Mouse (Mus musculus) ES-Bruce4 (cell line): ENCODE data around the gene Plin4. TPM values are rescaled to one million over a fixed set of nuclear protein-coding genes. Genes with fewer than 3 reads are reported as not detected.

Experiments used
- H3K27ac ChIP-seq: 2 replicates; pipeline ENCODE4 v1.5.1; 2012; ENCODE audit warnings: low read length, inconsistent platforms; ENCODE audit not compliant: insufficient read depth
- H3K27me3 ChIP-seq: 2 replicates; pipeline ENCODE4 v1.6.1; 2012; ENCODE audit warnings: mild to moderate bottlenecking, low read length, inconsistent platforms; ENCODE audit not compliant: control insufficient read depth, poor library complexity, insufficient read depth, severe bottlenecking
- H3K36me3 ChIP-seq: 2 replicates; pipeline ENCODE4 v1.6.1; 2012; ENCODE audit warnings: inconsistent platforms, mild to moderate bottlenecking, low read length, moderate library complexity; ENCODE audit not compliant: control insufficient read depth, poor library complexity, insufficient read depth, severe bottlenecking
- H3K4me1 ChIP-seq: one replicate; pipeline ENCODE4 v1.8.1; 2011; ENCODE audit warnings: low read length; ENCODE audit not compliant: control insufficient read depth, insufficient read depth
- H3K4me3 ChIP-seq: 2 replicates; pipeline ENCODE4 v1.5.1; 2011; ENCODE audit warnings: low read depth, mild to moderate bottlenecking, low read length
- H3K9ac ChIP-seq: 2 replicates; pipeline ENCODE4 v1.6.1; 2012; ENCODE audit warnings: low read depth, mild to moderate bottlenecking, inconsistent platforms; ENCODE audit not compliant: poor library complexity, severe bottlenecking
- H3K9me3 ChIP-seq: replicated peaks from 2 replicates; pipeline ENCODE4 v1.6.1; 2012; ENCODE audit warnings: mild to moderate bottlenecking, low read length, inconsistent platforms; ENCODE audit not compliant: control insufficient read depth, poor library complexity, insufficient read depth, severe bottlenecking
- CTCF ChIP-seq: IDR thresholded peaks from one replicate; pipeline ENCODE4 v1.8.1; 2011; ENCODE audit warnings: low read depth, low read length
- EP300 ChIP-seq: IDR thresholded peaks from 2 replicates; pipeline ENCODE4 v1.6.1; 2011; ENCODE audit warnings: low read depth, low read length; ENCODE audit not compliant: insufficient read depth
- POLR2A ChIP-seq: IDR thresholded peaks from one replicate; pipeline ENCODE4 v1.8.1; 2011; ENCODE audit warnings: low read length; ENCODE audit not compliant: insufficient read depth
- polyA plus RNA-seq: library from polyadenylated mRNA; stranded (reverse); fragments of >200 nt; gene quantifications from 2 replicates; pipeline ENCODE4 v1.2.4, GENCODE M21; 2011; ENCODE audit warnings: low read depth; ENCODE audit not compliant: missing spikeins, insufficient read depth, insufficient read length

Plin4 gene
- polyA plus RNA-seq, 1 experiment = 0.21 TPM

DNA sequence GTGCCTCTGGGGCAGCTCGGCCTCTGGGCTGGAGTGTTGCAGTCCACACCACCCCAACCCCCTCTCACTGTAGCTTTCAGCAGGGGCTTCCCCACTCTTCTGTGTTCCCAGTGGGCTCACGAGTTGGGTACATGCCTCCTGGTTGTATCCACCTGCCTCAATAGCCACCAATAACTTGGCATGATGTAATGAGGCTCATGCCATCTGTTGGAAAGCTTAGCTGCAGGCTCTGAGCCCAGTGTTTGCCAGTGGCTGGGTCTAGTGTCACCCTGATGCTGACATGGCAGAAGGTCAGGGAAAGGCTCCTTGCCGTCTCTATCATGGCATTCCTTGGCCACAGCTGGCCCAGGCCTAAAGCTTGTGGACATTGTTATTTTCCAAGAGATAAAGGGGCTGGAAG lies 8.8 kb downstream of the Plin4 start:
- TF ChIP-seq CTCF (no peak), EP300 (no peak), POLR2A (no peak)
- H3K36me3 ChIP-seq = peaks cover 38% of the 10 kb centered on the region
- no peak overlapping the region for H3K9ac ChIP-seq
- H3K27me3 ChIP-seq = no peaks in the 10 kb centered on the region
- no peak overlapping the region for H3K27ac ChIP-seq
- H3K4me3 ChIP-seq = no peak overlapping the region
- H3K9me3 ChIP-seq = no peaks in the 10 kb centered on the region
- H3K4me1 ChIP-seq = no peaks in the 10 kb centered on the region

DNA sequence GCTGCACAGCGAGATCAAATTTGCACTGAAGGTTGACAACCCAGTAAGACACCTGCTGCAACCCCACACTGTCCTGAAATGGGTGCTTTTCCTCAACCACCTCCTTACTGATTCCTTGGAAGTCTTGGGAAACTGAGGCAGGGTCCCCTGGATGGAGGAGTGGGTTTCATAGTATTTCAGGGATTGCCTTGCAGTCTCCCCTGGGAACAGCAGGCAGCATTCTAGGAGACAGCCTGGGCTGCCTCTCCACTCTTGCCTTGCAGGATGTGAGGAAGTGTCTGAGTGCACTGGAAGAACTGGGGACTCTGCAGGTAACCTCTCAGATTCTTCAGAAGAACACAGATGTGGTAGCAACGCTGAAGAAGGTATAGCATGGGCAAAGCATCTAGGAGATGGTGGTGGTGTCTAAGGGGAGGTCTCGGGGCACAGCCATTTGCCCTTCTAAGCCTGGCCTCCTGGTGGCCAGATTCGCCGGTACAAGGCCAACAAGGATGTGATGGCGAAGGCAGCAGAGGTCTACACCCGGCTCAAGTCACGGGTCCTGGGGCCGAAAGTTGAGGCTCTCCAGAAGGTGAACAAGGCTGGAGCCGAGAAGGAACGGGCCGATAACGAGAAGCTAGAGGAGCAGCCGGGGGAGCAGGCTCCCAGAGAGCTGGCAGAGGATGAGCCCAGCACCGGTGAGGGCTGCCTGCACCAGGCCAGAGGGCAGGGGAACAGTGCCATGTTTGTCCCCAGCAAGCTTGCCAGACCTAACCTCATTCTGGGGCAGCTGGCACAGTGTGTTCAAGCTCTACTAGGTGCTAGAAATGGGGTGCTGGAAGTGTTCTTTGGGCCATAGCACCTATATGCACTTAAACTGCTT lies 10.7 kb downstream of the Plin4 start:
- H3K27me3 ChIP-seq = no peaks in the 10 kb centered on the region
- H3K4me1 ChIP-seq = no peaks in the 10 kb centered on the region
- H3K9me3 ChIP-seq = no peaks in the 10 kb centered on the region
- TF ChIP-seq EP300 (no peak), POLR2A (no peak), CTCF (no peak)
- no peak overlapping the region for H3K4me3 ChIP-seq
- no peak overlapping the region for H3K27ac ChIP-seq
- peaks cover 42% of the 10 kb centered on the region for H3K36me3 ChIP-seq
- H3K9ac ChIP-seq = no peak overlapping the region

DNA sequence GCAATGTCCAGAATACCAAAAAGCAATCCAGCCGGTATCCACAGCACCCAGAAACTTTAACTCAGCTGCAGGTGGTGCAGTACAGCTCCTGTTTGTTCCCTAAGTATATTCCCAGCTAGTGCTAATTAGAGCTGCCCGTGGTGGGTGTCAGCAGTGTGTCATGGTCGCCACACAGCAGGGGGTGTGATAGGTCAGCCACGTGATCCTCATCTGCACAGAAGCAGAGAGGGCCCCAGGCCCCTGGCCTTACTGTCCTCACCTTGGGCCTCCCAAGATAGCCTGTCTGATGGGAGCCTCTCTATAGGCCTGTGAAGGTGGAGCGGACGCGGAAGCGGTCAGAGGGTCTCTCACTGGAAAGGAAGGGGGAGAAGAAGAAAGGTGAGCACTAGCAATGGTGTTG lies 11.4 kb downstream of the Plin4 start:
- Histone ChIP-seq H3K27ac (no peak overlapping the region), H3K27me3 (no peaks in the 10 kb centered on the region), H3K9me3 (no peaks in the 10 kb centered on the region), H3K4me3 (no peak overlapping the region), H3K9ac (no peak overlapping the region), H3K36me3 (peaks cover 41% of the 10 kb centered on the region), H3K4me1 (no peaks in the 10 kb centered on the region)
- TF ChIP-seq POLR2A = no peak
- no peak for TF ChIP-seq EP300
- TF ChIP-seq CTCF = no peak

DNA sequence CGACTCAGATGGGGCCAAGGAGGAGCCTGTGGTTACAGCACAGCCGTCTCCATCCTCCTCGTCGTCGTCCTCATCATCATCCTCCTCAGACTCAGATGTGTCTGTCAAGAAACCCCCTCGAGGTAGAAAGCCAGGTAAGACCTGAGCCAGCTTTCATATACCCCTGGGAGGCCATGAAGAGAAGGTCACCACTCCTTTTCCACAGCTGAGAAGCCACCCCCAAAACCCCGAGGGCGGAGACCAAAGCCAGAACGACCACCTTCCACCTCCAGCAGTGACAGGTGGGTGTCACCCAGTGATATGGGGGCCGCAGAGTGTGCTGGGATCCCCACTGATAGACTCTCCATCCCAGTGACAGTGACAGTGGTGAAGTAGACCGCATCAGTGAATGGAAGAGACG lies 12.7 kb downstream of the Plin4 start:
- Histone ChIP-seq H3K9me3 (no peaks in the 10 kb centered on the region), H3K36me3 (peaks cover 42% of the 10 kb centered on the region)

DNA sequence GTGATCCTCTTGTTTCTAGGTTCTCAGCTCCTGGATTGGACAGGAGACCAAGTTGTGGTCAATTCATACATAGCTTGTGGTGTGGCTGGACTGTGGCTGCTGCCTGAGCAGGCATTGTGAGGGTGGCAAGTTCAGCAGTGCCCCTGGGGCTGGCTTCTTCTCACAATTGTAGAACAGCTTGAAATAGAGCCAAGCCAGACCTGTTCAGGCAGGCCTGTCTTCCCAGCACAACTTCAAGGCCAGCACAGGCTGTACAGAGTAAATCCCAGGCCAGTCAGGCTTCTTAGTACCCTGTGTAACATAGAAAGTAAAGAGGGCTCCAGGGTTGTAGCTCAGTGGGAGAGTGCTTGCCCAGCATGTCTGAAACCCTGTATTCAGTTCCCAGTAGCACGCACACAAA lies 16.8 kb downstream of the Plin4 start:
- no peak for TF ChIP-seq EP300
- no peak for TF ChIP-seq POLR2A
- no peak for TF ChIP-seq CTCF
- Histone ChIP-seq H3K36me3 (peaks cover 20% of the 10 kb centered on the region), H3K9ac (no peak overlapping the region), H3K27ac (no peak overlapping the region), H3K4me1 (no peaks in the 10 kb centered on the region), H3K4me3 (no peak overlapping the region), H3K27me3 (no peaks in the 10 kb centered on the region), H3K9me3 (no peaks in the 10 kb centered on the region)

More for the DNA sequence above, 12.7 kb downstream of the Plin4 start:
- Histone ChIP-seq H3K27ac (no peak overlapping the region), H3K4me3 (no peak overlapping the region), H3K9ac (no peak overlapping the region), H3K4me1 (no peaks in the 10 kb centered on the region), H3K27me3 (no peaks in the 10 kb centered on the region)
- no peak for TF ChIP-seq CTCF
- TF ChIP-seq EP300 = no peak
- TF ChIP-seq POLR2A = no peak

- no peak overlapping the region for H3K4me3 ChIP-seq
- H3K4me1 ChIP-seq = no peaks in the 10 kb centered on the region
- H3K27me3 ChIP-seq = no peaks in the 10 kb centered on the region
- no peak overlapping the region for H3K27ac ChIP-seq
- H3K9ac ChIP-seq = no peak overlapping the region
- H3K36me3 ChIP-seq = peaks cover 20% of the 10 kb centered on the region
- TF ChIP-seq CTCF = no peak
- no peak for TF ChIP-seq POLR2A
- TF ChIP-seq EP300 = no peak
- no peaks in the 10 kb centered on the region for H3K9me3 ChIP-seq
These were observed 17.3 kb downstream of the Plin4 start for GRCm38 (mm10) chr17:56092312-56092711.
